Mouse (Mus musculus) embryonic facial prominence, embryonic 15.5 days (tissue): ENCODE measurements at regions not wholly inside any gene's neighbourhood (a gene's known extent, or its start where the extent isn't known, plus 50 kb on each side); places are given as distances from the start of the nearest gene placed in this dataset.
"Not testable (repeated sequence)": the region's sequence is repeated elsewhere in the genome, so short reads cannot be mapped to it uniquely, and the experiment has no call there.

Experiments
- ATAC-seq: fragments of 200-750 bp; cut with Nextera tagmentation; 2 replicates; pipeline ENCODE4 v1.8.0; 2017; ENCODE audit warnings: low read depth, moderate TSS enrichment; ENCODE audit not compliant: insufficient number of reproducible peaks, low FRiP score, low TSS enrichment
- H3K27ac ChIP-seq: fragments of 300-500 bp; sonication (generic); replicated peaks from 2 replicates; pipeline ENCODE4 v1.5.1; 2015; ENCODE audit warnings: mild to moderate bottlenecking, inconsistent platforms
- H3K27me3 ChIP-seq: fragments of 300-500 bp; sonication (generic); 2 replicates; pipeline ENCODE4 v1.6.1; 2015; ENCODE audit warnings: inconsistent platforms
- H3K36me3 ChIP-seq: fragments of 300-500 bp; sonication (generic); 2 replicates; pipeline ENCODE4 v1.6.1; 2015; ENCODE audit warnings: mild to moderate bottlenecking, inconsistent platforms
- H3K4me1 ChIP-seq: fragments of 300-500 bp; sonication (generic); 2 replicates; pipeline ENCODE4 v1.6.1; 2015; ENCODE audit warnings: inconsistent platforms
- H3K4me2 ChIP-seq: fragments of 300-500 bp; sonication (generic); replicated peaks from 2 replicates; pipeline ENCODE4 v1.6.1; 2015; ENCODE audit warnings: mild to moderate bottlenecking, inconsistent platforms
- H3K4me3 ChIP-seq: fragments of 300-500 bp; sonication (generic); replicated peaks from 2 replicates; pipeline ENCODE4 v1.5.1; 2015; ENCODE audit warnings: mild to moderate bottlenecking, inconsistent platforms
- H3K9ac ChIP-seq: fragments of 300-500 bp; sonication (generic); 2 replicates; pipeline ENCODE4 v1.6.1; 2015; ENCODE audit warnings: inconsistent platforms
- H3K9me3 ChIP-seq: fragments of 300-500 bp; sonication (generic); replicated peaks from 2 replicates; pipeline ENCODE4 v1.6.1; 2016; ENCODE audit warnings: inconsistent platforms
- WGBS: fragments of 180-500 bp; shearing (Covaris S2); methylation state at CpG from one replicate; pipeline ENCODE4 v1.1.7; 2015; 5-methylcytosine and 5-hydroxymethylcytosine counted together

DNA sequence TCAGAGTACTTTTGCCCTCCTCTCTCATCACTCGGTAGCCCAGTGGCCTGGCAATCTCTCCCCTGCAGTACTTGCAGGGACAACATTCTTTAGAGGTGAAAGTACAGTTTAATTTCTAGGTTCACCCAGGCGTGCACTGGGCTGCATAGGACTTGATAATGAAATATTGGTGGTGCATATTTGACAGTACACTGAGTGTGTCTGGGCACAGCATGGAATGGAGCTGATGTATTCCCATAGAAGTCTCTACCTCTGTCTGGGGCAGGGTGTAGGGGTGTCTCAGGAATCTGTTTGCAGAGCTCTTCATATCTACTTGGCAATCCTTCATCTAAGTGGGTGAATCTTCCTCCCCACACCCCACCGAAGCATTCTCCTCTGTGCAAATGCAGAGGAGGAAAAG is 893.8 kb downstream of the Gm9195 start:
- H3K4me1 ChIP-seq: no peaks in the 10 kb centered on the region
- H3K27me3 ChIP-seq: no peaks in the 10 kb centered on the region
- no peak overlapping the region for H3K27ac ChIP-seq
- no peak for ATAC-seq
- 74% methylated on average over 3 of the region's 3 CpGs for WGBS
- H3K9me3 ChIP-seq: no peaks in the 10 kb centered on the region
- no peak overlapping the region for H3K4me3 ChIP-seq
- H3K9ac ChIP-seq: no peak overlapping the region
- H3K36me3 ChIP-seq: no peaks in the 10 kb centered on the region
- H3K4me2 ChIP-seq: no peak overlapping the region

- Histone ChIP-seq H3K27me3 (no peaks in the 10 kb centered on the region), H3K9me3 (no peaks in the 10 kb centered on the region), H3K4me1 (no peaks in the 10 kb centered on the region), H3K9ac (no peak overlapping the region), H3K4me2 (no peak overlapping the region), H3K4me3 (no peak overlapping the region), H3K27ac (no peak overlapping the region), H3K36me3 (no peaks in the 10 kb centered on the region)
- WGBS: 44% methylated on average over 1 of the region's 1 CpGs
- ATAC-seq: no peak
These were observed 902.9 kb downstream of the Gm9195 start for GRCm38 (mm10) chr14:71588694-71589240.

DNA sequence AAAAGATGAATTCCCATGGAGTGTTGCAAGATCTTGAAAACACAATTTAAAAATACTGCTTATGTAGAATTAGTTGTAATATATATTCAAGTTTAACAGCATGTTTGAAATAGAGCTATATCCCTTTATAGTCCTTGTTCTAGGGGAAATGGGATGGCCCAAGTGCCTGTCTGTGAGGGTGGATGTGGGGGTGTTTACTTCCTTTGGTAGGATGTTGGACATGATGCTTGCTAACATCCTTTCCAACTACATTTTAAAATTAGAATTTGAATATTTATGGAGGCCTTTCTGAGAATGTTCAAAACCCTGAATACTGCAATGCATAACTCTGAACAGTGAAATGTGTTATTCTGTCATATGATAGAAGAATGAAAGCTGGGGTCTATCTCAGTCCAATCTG is 903.6 kb downstream of the Gm9195 start:
- Histone ChIP-seq H3K9ac (no peak overlapping the region), H3K4me2 (no peak overlapping the region), H3K27ac (no peak overlapping the region), H3K9me3 (no peaks in the 10 kb centered on the region), H3K27me3 (no peaks in the 10 kb centered on the region), H3K36me3 (no peaks in the 10 kb centered on the region), H3K4me1 (no peaks in the 10 kb centered on the region), H3K4me3 (no peak overlapping the region)
- no peak for ATAC-seq

DNA sequence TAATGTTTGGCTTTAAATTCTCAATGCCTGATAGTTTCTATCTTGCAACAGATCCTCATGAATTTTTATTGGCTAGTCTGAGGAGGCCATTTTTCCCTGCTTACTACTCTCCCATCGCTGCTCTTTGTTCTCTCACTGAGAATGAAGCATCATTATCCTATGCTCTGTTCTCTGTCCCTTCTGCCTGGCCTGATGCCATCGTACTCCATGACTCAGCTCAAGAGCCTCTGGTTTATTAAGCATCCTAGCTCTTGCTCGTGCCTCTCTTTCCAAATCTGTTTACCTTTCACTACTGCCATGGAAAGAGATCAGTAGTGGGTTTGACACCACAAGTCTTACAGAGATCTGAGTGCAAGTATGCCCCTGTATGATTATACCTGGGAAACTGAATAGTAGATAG is 926.8 kb downstream of the Gm9195 start:
- no peak for ATAC-seq

GRCm38 (mm10) chr14:71561906-71562305 is 929.7 kb downstream of the Gm9195 start:
- H3K4me1 ChIP-seq: no peaks in the 10 kb centered on the region
- no peaks in the 10 kb centered on the region for H3K36me3 ChIP-seq
- no peak overlapping the region for H3K9ac ChIP-seq
- no peak overlapping the region for H3K27ac ChIP-seq
- no peaks in the 10 kb centered on the region for H3K9me3 ChIP-seq
- H3K4me3 ChIP-seq: no peak overlapping the region
- no peaks in the 10 kb centered on the region for H3K27me3 ChIP-seq
- no peak overlapping the region for H3K4me2 ChIP-seq
- no peak for ATAC-seq
- 76% methylated on average over 4 of the region's 4 CpGs for WGBS

More for the DNA sequence above, 926.8 kb downstream of the Gm9195 start:
- H3K36me3 ChIP-seq: no peaks in the 10 kb centered on the region
- no peaks in the 10 kb centered on the region for H3K9me3 ChIP-seq
- no peak overlapping the region for H3K4me3 ChIP-seq
- H3K9ac ChIP-seq: no peak overlapping the region
- no peak overlapping the region for H3K4me2 ChIP-seq
- H3K27ac ChIP-seq: no peak overlapping the region
- 79% methylated on average over 3 of the region's 3 CpGs for WGBS
- H3K27me3 ChIP-seq: no peaks in the 10 kb centered on the region
- H3K4me1 ChIP-seq: no peaks in the 10 kb centered on the region

DNA sequence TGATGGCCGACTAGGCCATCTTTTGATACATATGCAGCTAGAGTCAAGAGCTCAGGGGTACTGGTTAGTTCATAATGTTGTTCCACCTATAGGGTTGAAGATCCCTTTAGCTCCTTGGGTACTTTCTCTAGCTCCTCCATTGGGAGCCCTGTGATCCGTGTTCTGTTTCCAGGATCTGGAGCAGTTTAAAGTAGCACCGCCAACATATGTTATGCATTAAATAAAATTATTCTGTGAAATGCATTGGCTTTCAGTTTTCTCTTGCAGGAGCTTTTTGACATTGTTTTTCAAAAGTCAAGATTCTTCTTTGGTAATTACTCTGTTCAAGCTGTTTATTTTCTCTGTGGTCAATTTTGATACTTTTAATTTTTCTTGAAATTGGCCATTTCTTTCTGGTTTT is 937.3 kb downstream of the Gm9195 start:
- H3K4me2 ChIP-seq, H3K4me3 ChIP-seq, H3K9ac ChIP-seq, H3K4me1 ChIP-seq, H3K9me3 ChIP-seq, H3K27ac ChIP-seq, ATAC-seq, H3K27me3 ChIP-seq, H3K36me3 ChIP-seq: not testable (repeated sequence)
- 25% methylated on average over 2 of the region's 3 CpGs for WGBS

DNA sequence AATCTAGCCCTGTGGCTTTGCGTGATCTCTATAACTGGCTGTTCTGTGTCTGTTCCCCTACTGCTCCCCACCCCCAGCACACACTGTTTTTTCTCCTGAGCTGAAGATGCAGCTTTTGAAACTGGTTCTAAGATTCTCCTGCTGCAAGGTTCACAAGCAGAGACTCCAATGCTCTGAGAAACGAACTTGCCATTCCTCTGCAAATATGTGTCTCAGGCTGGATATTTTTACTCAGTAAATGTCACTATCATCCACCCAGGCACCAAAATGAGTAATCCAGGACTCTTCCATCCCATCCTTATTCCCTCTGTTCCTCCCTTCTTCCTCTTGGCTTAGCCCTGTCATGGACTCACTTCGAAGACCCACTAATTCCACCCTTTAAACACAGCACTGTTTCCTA is 943.9 kb upstream of the Fam160b2 start:
- H3K9me3 ChIP-seq: no peaks in the 10 kb centered on the region
- no peak overlapping the region for H3K4me3 ChIP-seq
- 80% methylated on average over 3 of the region's 3 CpGs for WGBS
- no peak overlapping the region for H3K4me2 ChIP-seq
- no peaks in the 10 kb centered on the region for H3K4me1 ChIP-seq
- H3K36me3 ChIP-seq: no peaks in the 10 kb centered on the region
- no peak overlapping the region for H3K9ac ChIP-seq
- no peak for ATAC-seq
- H3K27ac ChIP-seq: no peak overlapping the region
- H3K27me3 ChIP-seq: no peaks in the 10 kb centered on the region

GRCm38 (mm10) chr14:71532074-71532659 is 932.5 kb upstream of the Fam160b2 start:
- Histone ChIP-seq H3K36me3 (no peaks in the 10 kb centered on the region), H3K27ac (no peak overlapping the region), H3K4me3 (no peak overlapping the region), H3K27me3 (no peaks in the 10 kb centered on the region), H3K4me2 (no peak overlapping the region), H3K9ac (no peak overlapping the region), H3K4me1 (no peaks in the 10 kb centered on the region), H3K9me3 (no peaks in the 10 kb centered on the region)
- no peak for ATAC-seq
- WGBS: 61% methylated on average over 11 of the region's 11 CpGs

- H3K27me3 ChIP-seq: no peaks in the 10 kb centered on the region
- H3K27ac ChIP-seq: no peak overlapping the region
- H3K9ac ChIP-seq: no peak overlapping the region
- ATAC-seq: no peak
- no peak overlapping the region for H3K4me3 ChIP-seq
- 57% methylated on average over 2 of the region's 2 CpGs for WGBS
- no peaks in the 10 kb centered on the region for H3K9me3 ChIP-seq
- H3K36me3 ChIP-seq: no peaks in the 10 kb centered on the region
- no peaks in the 10 kb centered on the region for H3K4me1 ChIP-seq
- H3K4me2 ChIP-seq: no peak overlapping the region
These were observed 931.7 kb upstream of the Fam160b2 start for GRCm38 (mm10) chr14:71531298-71531697.

DNA sequence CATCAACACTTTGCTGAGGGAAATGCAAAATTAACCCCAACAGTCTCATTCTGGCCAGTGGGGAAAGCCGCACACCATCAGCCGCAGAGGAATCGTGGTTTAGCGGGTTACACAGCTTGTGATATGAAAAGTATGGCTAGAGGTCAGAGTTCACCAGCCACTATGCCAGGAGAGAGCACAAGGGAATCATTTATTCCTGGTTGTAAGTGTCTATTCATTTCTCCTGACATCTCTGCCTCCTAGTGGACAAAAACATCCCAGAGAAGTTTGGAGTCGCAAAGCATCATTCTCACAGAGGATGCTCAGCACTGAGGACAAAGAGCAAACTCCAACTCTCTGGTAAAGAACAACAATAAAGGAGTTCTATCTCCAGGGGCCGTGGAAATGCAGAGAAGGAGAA is 930.8 kb upstream of the Fam160b2 start:
- 46% methylated on average over 6 of the region's 6 CpGs for WGBS
- H3K4me3 ChIP-seq: no peak overlapping the region
- no peak overlapping the region for H3K4me2 ChIP-seq
- no peaks in the 10 kb centered on the region for H3K36me3 ChIP-seq
- H3K9ac ChIP-seq: no peak overlapping the region
- H3K4me1 ChIP-seq: no peaks in the 10 kb centered on the region
- H3K27me3 ChIP-seq: no peaks in the 10 kb centered on the region
- no peaks in the 10 kb centered on the region for H3K9me3 ChIP-seq
- no peak for ATAC-seq
- H3K27ac ChIP-seq: no peak overlapping the region

GRCm38 (mm10) chr14:71518541-71518940 is 918.9 kb upstream of the Fam160b2 start:
- H3K27me3 ChIP-seq: no peaks in the 10 kb centered on the region
- no peaks in the 10 kb centered on the region for H3K9me3 ChIP-seq
- ATAC-seq: no peak
- H3K27ac ChIP-seq: no peak overlapping the region
- no peak overlapping the region for H3K9ac ChIP-seq
- H3K4me3 ChIP-seq: no peak overlapping the region
- no peaks in the 10 kb centered on the region for H3K4me1 ChIP-seq
- no peaks in the 10 kb centered on the region for H3K36me3 ChIP-seq
- WGBS: 65% methylated on average over 2 of the region's 2 CpGs
- no peak overlapping the region for H3K4me2 ChIP-seq

- Histone ChIP-seq H3K27ac (no peak overlapping the region), H3K4me1 (no peaks in the 10 kb centered on the region), H3K9ac (no peak overlapping the region), H3K9me3 (no peaks in the 10 kb centered on the region), H3K4me2 (no peak overlapping the region), H3K36me3 (no peaks in the 10 kb centered on the region), H3K4me3 (no peak overlapping the region), H3K27me3 (no peaks in the 10 kb centered on the region)
- WGBS: 67% methylated on average over 1 of the region's 1 CpGs
- no peak for ATAC-seq
These were observed 901.2 kb upstream of the Fam160b2 start for GRCm38 (mm10) chr14:71500851-71501250.
